Mouse (Mus musculus) kidney, postnatal 10 days (tissue): ENCODE data around the gene Mylk.
"Not testable (repeated sequence)": the region's sequence is repeated elsewhere in the genome, so short reads cannot be mapped to it uniquely, and the experiment has no call there.

Experiments
- DNase-seq: peaks from one replicate; pipeline ENCODE4 v3.0.0; 2021; ENCODE audit warnings: mixed read lengths

Mylk gene

DNA sequence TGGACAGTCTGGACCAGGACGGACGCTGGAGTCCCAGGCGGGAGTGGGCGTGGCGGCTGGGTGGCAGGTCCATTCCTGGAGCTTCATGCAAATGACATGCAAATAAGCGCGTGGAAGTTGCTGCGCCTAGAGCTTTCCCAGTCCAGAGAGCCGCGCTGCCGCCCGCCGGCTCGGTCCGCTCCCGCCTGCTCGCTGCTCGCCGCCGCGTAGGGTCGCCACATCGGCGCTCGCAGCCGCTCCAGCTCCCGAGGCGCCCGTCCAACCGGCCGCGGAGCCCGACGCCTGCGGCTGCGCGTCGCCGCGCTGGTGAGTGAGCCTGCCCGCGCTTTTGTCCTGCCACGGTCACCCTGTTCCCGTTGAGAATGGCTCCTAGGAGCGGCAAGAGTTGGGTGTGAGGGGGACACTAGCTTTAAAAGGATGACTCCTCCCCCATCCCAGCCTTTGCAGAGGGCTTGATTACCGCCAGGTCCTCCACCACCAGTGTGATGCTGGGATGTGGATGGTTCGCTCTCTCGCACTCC, at the start of gene Mylk:
Gene Mylk, plus strand, starts transcription at position 146 of the 521 bp plus-strand sequence.
- peak; percentile 97 for DNase-seq

DNA sequence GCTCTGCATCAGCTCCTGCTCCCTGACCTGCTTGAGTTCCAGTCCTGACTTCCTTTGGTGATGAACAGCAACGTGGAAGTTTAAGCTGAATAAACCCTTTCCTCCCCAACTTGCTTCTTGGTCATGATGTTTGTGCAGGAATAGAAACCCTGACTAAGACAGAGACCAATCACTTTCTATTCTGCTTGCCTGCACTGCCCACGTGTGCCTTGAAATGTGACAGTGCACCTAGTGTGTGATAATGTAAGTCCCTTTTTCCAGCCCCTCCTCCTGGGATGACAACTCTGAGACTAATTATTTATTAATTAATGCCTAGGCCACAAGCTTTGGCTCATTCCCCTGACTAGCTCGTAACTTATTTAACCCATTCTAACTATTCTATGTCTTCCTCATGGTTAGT, 46.3 kb upstream of the Mylk start:
- DNase-seq = not testable (repeated sequence)

DNA sequence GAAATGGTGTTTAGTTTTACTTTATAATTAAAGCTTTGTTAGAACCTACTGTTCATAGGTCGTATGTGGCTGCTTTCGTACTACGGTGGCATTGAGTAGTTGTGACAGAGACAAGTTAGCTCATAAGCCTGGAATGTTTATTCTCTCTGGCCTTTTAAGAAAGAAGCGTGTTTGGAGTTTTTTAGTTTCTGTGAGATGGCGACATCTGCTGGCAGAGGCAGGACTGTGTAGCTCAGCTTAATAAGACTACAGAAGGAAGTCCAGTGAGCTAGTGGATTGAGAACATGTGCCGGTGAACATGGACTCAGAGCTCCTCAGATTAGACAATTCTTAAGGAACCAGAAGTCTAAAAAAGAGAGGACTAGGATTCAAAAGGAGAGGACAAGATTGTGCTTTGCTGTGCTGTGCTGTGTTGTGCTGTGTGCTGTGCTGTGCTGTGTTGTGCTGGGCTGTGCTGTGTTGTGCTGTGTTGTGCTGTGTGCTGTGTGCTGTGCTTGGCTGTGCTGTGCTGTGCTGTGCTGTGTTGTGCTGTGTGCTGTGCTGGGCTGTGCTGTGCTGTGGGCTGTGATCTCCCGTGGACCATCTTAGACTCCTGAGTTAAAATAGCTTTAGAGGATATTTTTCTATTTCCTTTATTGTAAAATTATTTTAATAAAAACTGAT, 44.7 kb upstream of the Mylk start:
- DNase-seq = peak; percentile 84

DNA sequence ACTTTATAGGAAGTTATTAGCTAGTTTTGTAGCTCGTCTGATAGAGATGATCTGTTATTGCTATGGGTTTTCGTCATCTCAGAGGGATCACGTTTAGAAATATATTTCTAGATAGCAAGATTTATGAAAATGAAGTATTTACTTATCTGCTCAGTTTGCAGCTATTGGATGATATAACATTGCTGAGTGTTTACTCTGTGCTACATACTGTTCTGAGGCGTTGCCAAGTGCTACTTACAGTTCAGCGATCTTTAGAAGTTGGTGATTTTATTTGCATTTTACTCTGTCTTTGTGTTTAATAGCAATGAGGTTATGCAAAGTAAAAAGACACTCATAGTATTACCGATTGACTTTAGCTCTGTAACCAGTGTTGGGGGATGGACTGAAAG, 44.2 kb upstream of the Mylk start:
- DNase-seq = no peak

DNA sequence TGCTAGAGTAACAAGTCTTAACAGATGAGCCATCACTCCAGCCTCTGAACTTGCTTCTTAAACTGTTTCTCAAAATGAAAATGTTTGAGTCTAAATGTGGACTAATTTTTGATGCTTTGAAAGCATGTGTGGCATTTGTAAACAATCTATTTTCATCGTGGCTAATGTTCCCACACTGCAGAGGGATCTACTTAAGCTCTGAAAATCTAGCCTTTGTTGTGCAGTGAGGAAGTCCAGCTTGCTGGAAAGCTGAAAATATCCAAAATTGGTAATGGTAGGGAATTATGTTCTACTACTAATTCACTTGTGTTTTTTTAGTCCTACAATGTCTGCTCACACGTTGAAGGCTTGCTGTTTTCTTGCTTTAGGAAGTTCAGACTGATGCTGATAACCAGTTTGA, 39.0 kb upstream of the Mylk start:
- no peak for DNase-seq

DNA sequence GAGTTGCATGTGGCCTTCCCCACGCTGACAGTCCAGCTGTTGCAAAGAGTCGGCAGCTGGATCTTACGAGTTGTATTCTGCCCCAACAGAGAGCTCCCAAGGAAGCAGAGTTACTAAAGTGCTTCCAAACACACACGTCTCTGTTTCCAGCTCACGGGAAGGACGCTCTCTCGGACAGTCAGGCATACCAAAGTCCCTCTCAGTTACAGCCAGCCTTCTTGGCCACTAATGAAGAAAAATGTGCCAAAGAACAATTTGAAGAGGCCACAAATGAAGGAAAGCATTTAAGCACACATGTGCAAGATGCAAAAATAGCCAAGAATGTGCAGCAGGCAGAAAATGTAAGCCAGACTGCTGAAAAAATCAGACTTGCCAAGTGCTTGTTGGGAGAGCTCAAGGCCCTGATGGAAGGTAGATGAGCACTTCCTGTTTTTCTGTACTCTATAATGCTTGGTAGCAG, 38.5 kb upstream of the Mylk start:
- DNase-seq = peak; percentile 41

DNA sequence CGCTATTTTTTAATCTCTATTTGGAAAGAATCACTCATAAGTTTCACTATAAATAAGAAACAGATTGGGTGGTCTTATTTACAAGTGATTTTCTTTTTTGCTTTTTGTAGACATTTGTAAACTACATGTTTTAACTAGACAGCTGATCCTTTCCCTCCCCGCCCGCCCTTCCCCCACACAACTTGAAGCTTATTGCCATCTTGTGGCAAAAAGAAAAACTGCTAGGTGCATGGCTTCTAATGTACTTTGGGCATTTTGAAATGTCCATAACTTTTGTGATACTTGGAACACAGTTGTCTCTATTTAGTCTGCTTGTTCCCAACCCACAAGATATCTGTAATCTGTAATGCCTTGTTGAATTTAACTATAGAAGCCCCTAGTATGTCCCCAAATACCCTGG, 33.5 kb upstream of the Mylk start:
- no peak for DNase-seq

DNA sequence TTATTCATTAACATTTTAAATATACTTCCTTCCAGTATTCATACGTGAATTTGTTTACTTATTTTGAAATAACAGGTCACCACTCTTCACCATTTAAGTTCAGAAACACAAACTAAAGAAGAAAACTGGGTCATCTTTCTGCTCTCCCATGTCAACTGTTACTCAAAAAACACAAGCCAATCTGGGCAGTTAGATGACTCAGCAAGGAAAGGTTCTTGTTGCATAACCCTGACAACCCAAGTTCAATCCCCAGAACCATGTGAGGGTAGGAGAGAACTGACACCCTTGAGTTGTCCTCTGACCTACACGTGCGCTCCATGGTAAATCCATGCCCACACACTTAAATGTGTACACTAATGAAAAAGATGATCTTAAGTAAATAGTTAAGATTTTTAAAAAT, 19.9 kb upstream of the Mylk start:
- DNase-seq = no peak

DNA sequence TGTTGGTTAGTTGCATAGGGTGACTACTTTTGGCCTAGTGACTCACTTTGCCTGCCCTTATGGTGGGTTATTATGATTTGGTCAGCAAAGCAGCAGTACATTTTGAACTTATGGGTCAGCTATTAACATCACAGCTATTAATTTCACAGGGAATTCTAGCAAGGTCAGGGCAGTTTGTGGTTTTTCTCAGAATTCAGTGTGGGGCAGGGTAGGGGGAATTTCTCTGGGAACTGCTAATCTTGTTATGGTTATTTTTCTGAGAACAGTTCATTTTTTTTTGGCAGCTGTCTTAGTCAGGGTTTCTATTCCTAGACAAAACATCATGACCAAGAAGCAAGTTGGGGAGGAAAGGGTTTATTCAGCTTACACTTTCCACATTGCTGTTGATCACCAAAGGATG, 16.4 kb upstream of the Mylk start:
- DNase-seq = peak; percentile 18

DNA sequence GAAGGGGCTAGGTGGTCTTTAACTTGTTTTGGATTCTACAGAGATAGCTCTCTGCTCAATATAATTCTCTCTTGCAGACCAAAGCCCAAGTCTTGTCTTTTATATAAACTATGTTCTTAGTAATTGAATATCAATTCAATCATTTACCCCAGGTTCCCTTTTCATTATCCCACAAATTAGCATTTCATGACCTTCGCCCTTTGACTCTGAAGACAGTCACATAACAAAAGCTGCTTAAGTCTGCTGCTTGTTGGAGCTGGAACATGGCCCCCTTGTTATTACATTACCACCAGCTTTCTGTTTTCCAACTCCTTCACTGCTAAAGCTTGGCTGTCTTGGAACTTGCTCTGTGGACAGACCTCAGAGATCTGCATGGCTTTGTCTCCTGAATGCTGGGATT, 15.6 kb upstream of the Mylk start:
- DNase-seq = no peak

DNA sequence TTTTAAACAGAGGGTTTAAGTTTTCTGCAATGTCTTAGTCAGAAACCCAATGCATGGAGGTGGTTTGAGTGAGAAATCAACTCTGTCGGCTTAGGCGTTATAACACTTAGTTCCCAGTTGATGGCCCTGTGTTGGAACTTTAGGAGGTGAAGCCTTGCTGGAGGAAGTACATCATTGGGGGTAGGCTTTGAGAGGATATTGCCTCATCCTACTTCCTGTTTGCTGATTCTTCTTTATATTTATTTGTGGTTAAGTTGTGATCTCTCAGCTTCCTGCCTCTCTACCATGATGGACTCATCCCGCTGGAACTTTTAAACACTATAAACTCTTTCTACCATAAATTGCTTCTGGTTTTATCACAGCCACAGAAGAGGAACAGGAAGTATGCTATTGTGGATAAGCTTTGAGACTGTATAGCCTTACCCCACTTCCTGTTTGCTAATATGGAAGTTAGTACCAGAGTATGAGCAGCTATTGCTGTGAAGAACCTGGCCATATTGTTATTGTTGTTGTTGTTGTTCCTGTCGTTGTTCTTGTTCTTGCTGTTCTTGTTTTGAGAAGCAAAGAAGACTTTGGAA, 6.3 kb upstream of the Mylk start:
- DNase-seq = no peak

DNA sequence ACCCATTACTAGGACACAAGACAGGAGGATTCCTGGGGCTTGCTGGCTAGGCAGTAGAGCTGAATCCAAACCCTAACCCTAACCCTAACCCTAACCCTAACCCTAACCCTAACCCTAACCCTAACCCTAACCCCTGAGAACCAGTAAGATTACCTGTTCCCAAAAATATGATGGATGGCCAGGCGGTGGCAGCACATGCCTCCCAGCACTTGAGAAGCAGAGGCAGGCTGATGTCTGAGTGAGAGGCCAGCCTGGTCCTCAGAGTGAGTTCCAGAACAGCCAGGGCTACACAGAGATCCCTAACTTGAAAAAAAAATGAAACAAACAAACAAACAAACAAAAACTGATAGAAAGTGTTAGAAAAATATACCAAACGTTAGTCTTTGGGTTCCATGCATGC, 2.1 kb upstream of the Mylk start:
- DNase-seq = no peak

DNA sequence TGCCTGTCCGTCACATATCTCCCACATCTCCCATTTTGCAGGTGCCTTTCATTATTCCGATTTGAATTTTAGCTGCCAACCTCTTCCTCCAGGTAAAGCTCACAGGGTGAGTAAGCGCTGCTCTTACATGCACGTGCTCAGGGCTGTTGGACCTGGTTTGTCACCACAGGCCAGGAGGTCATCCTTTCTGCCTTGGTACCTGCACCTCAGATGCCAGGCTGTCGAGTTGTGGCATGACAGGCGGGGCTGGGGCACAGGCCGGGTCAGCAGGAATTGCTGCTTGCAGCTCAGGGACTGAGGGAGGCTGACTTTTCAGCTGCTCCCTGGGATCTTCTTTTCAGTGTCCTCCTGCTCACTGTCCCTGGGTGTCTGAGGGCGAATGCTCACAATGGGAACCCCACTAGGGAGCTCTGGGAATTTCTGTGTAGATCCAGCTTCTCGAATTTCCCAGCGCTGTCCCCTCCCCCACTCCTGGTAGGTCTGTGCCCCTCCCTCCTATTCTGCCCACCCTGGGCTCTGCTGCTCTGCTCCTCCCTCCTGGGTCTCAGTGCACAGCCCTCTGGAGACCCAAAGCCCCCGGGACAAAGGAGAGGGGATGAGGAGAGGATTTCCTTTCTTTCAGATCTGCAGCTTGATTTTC, 3.2 kb downstream of the Mylk start:
- DNase-seq = peak; percentile 14

DNA sequence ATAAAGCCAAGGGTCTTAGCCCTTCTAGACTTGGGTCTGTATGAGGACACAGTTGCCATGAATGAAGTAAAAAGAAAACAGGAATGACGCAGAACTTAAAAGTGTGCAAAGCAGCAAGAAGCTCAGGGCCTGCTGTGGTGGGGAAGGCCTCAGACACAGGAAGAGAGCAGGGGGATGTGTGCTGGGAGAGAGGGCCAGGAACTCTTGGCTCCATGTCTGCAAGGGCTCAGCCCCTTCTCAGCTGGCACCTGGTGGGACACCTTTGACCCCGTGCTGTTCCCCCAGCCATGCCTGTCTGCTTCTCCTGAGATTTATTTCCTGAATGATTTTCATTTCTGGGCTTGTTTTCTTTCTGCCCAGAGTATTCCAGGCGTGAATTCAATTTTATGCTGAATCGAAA, 4.5 kb downstream of the Mylk start:
- DNase-seq = no peak

DNA sequence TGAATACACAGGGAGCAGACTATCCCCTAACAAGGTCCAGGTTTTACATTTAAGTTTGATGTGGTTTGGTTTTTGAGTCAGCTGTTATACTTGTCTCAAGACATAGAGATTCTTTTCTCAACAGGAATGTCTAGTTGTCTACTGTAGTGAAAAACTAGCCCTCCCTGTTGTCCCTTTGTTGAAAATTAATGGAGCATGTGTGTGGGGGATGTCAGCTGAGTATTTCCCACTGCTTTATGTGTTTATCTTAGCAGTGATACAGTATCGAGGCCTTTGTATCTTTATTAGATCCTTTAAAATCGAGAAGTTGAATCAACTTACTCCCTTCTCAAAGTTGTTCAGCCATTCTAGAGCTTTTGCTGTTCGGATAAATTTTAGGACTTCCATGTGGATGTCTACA, 7.0 kb downstream of the Mylk start:
- no peak for DNase-seq

DNA sequence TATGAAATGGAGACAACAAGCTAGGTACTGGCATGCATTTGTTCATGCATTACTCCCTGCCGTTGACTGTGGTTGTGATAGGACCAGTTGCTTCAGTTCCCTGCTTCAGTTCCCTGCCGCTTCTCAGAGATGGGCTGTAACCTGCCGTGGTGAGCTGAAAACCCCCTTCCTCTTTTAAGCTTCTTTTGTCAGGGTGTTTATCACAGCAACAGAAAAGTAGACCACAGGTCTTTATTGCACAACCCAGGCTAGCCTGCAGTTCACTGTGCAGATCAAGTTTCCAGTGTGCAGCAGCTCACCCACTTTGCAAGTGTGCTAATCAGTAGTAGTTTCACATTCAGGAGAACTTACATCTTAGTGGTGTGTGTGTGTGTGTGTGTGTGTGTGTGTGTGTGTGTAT, 8.0 kb downstream of the Mylk start:
- DNase-seq = no peak

DNA sequence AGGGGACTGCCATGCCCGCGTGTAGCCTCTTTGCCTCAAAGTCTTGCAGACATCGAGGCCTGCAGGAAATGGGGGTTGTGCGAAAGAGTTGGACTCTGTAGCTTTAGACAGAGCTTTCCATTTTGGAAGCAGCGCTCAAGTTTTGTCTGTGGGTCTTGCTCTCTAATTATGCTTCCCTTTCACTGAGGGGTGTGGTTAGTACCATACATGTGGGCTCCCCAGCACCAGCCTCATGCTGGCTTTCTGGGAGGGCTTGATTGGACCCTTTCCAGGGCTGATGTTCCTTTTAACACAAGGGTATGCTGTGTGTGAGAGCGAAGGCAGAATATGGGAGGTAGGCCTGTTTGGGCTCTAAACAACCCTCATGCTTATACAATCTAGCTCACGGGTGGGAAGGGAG, 12.0 kb downstream of the Mylk start:
- no peak for DNase-seq

DNA sequence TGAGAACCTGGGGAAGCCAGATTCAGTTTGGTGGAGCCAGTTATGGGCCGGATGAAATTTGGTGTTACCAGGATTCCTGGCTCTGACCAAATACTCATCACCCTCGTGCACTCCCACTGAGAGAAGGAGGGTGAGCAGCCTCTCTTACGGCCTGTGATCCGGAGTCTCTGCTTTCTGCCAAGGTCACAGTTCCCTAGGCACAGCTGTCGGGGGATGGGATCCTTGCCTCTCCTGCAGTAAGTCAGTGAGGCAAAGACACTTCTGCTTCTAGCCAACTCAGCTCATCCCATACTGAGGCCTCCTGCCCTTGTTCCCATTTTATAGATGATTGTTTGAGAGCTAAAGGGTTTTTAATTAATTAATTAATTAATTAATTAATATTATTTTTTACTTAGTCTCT, 13.2 kb downstream of the Mylk start:
- no peak for DNase-seq

DNA sequence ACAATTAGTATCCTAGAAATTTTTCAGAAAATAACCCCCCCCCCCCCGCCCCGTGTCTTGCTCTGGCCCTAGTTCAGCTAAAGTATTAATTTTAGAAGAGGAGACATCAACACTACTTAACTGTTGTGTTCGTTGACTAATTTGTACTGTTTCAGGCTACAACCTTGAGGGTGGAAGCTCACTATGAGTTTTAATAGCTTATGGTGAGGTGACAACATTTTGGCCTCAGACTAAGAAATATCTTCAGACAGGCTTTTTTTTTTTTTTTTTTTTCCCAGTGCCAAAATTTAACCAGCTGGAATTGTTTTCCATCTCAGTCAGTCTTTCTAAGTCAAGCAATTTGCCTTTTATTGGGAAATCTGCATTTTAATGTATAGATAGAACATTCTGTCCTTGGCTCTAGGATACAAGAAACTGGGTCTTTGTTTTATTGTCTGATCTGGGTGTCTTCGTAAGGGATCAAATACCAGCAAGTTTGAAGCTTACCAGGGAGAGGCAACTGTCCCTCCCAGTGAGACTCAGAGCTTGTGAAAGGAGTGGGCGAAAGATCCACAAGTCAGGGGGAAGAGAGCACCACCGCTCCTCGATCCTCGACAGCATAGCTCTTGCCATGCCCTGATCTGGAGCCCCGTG, 19.1 kb downstream of the Mylk start:
- DNase-seq = no peak

DNA sequence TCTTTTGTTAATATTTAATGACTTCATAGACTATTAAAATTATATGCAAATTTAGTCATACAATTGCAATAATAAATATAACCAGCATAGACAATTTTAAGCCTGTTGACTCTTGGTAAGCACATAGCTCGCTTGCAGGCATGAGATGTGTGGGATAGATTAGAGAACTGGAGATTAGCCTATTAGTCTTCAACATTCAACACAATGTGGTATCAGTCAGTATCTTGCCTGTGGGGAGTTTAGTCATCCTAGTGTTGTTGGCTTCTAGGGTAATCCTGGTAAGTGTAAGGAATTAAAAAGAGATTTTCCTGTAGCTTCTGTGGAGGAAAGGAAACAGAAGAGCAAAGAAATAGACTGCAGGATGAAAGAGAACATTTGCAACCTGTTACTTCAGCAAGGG, 20.7 kb downstream of the Mylk start:
- no peak for DNase-seq

DNA sequence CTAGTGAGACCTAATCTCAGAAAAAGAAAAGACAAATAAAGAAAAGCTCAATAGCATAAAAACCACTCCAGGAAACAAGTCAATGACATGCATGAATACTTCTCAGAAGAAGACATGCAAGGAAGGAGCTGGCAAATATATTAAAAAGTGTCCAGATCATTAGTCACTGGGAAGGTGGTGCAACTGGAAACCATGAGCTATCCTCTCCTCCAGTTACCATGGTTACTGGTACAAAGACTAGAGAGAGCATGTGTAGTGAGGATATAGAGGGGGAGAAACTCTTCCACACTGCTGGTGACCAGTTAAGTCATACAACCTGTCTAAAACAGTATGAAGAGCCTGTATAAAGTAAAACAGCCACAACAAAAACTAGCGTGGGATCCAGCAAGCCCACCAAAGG, 21.2 kb downstream of the Mylk start:
- DNase-seq = no peak

DNA sequence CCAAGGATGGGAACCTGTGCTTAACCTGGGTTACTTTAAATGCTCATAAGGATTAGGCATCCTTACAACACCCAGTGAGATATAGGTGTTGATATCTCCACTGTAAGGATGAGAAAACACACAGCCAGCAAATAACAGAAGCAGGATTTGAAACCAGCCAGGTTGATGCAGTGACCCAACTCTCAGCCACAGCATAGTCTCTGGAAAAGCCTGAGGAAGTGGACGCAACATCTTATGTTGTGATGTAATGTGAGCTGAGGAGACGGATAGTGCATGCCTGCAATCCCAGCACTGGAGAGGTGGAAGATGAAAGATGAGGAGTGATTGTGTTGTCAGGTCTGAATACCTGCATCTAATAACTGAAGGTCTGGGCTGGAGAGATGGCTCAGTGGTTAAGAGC, 22.4 kb downstream of the Mylk start:
- no peak for DNase-seq

DNA sequence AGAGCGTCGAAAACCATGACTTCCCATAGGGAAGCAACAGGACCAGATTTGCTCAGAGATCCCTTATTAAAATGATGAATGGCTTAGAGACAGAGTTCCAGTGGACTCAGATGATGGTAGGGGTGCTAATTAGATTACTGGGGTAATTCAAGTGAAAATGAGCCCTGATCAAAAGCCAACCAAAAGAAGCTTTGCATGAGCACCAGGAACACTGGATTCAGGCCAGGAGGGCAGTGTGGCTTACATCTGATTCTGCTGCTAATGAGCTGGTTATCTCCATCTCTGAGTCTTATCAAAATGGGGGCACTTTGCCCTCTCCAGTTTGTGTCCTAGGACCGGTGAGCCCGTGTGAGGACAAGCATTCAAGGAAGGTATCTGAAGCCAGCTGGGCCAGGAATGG, 23.4 kb downstream of the Mylk start:
- no peak for DNase-seq

DNA sequence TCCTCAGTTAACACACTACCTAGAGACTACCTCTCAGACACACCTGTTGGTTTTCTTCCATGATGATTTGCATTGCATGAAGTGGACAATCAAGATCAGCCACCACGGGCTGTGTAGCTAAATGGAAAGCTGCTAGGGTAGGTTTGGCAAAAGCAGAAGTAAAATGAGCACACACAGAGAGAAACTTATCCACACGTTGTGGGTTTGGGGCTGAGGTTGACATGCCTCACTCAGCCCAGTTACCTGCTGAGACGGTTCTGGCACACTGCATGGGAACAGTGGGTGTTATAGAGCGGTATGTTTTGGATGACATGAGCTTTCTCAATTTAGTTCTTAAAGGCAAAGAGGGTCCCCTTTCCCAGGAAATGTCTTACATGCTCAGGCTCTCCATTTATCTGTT, 25.1 kb downstream of the Mylk start:
- DNase-seq = no peak
